Mouse (Mus musculus): Measurements from ENCODE around the gene Eif4g1.

DNA sequence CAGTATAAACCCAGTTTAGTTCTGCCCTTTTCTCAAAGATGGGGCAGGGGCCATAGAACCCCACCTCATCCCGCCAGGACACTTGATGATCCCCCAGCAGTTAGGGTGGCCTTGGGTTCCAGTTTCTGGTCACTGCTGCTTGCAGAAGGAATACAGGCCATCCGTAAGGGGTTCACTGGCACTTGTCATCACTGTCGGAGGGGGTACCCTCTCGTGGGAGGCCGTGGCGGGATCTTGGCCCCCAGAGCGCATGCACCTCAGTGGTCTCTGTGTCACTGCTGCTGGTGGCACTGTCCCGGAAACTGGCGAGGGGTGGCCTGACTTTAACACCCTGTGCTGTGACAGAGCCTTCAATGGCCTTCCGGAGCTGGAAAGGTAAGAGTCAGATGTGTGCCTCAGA is 35.0 kb downstream of the Eif4g1 start:
- TF ChIP-seq CTCF (IDR thresholded peaks at IDR 0.05; ENCODE audit: borderline replicate concordance, extremely low read depth, insufficient read depth, insufficient read length) (no peak), POLR2A (IDR thresholded peaks at IDR 0.05; ENCODE audit: borderline replicate concordance, extremely low read depth, insufficient read depth, insufficient read length, poor library complexity, severe bottlenecking) (no peak)
